Mouse (Mus musculus) liver, adult 2 months (tissue): Measurements from ENCODE around the gene P4hb. TPM values are rescaled to one million over a fixed set of nuclear protein-coding genes. Genes with fewer than 3 reads are reported as not detected.

Source experiments
- DNase-seq: peaks from one replicate; pipeline ENCODE4 v3.0.0-alpha.2; 2011; ENCODE audit warnings: low read depth, low spot score; ENCODE audit errors: extremely low read depth
- H3K27ac ChIP-seq: fragments of 200-500 bp; replicated peaks from 2 replicates; pipeline ENCODE4 v1.5.1; 2012; ENCODE audit warnings: low read depth, mild to moderate bottlenecking, control low read depth, inconsistent platforms, low read length; ENCODE audit not compliant: insufficient read depth
- H3K27me3 ChIP-seq: fragments of 200-500 bp; 2 replicates; pipeline ENCODE4 v1.6.1; 2012; ENCODE audit warnings: mild to moderate bottlenecking, moderate library complexity, low read length, inconsistent platforms; ENCODE audit not compliant: control insufficient read depth, insufficient read depth
- H3K36me3 ChIP-seq: fragments of 200-500 bp; 2 replicates; pipeline ENCODE4 v1.6.1; 2012; ENCODE audit warnings: low read length, inconsistent platforms; ENCODE audit not compliant: control insufficient read depth, insufficient read depth
- H3K4me1 ChIP-seq: fragments of 200-500 bp; 2 replicates; pipeline ENCODE4 v1.6.1; 2011; ENCODE audit warnings: low read length; ENCODE audit not compliant: control insufficient read depth, insufficient read depth
- H3K4me3 ChIP-seq: fragments of 200-500 bp; 2 replicates; pipeline ENCODE4 v1.5.1; 2011; ENCODE audit warnings: low read depth, mild to moderate bottlenecking, control low read depth, low read length, moderate library complexity; ENCODE audit not compliant: insufficient read depth
- H3K79me2 ChIP-seq: fragments of 200-500 bp; 2 replicates; pipeline ENCODE4 v1.6.1; 2012; ENCODE audit warnings: inconsistent platforms, mild to moderate bottlenecking, low read length, moderate library complexity; ENCODE audit not compliant: control insufficient read depth, insufficient read depth
- H3K9ac ChIP-seq: fragments of 200-500 bp; 2 replicates; pipeline ENCODE4 v1.6.1; 2012; ENCODE audit warnings: low read depth, mild to moderate bottlenecking, control low read depth, inconsistent platforms, low read length
- CTCF ChIP-seq: fragments of 200-500 bp; IDR thresholded peaks from 2 replicates; pipeline ENCODE4 v1.5.1; 2011; ENCODE audit warnings: low read depth, low read length, control low read depth
- POLR2A ChIP-seq: fragments of 200-500 bp; IDR thresholded peaks from 2 replicates; pipeline ENCODE4 v1.6.1; 2011; ENCODE audit warnings: low read length, control low read depth; ENCODE audit not compliant: insufficient read depth; ENCODE audit errors: extremely low read depth
- WGBS: fragments of 180-500 bp; shearing (Covaris S2); methylation state at CpG from one replicate; pipeline ENCODE4 v1.1.7; 2018; 5-methylcytosine and 5-hydroxymethylcytosine counted together
- polyA plus RNA-seq: library from polyadenylated mRNA; depleted of rRNA; stranded (reverse); fragments of >200 nt; gene quantifications from 2 replicates; pipeline ENCODE4 v1.2.3, GENCODE M21; 2012
- total RNA-seq: library from RNA; depleted of rRNA; stranded (reverse); fragments of >200 nt; gene quantifications from 2 replicates; pipeline ENCODE4 v1.2.3, GENCODE M21; 2014

Gene P4hb
- total and polyA plus RNA-seq, 2 experiments, result 683 to 951 TPM

DNA sequence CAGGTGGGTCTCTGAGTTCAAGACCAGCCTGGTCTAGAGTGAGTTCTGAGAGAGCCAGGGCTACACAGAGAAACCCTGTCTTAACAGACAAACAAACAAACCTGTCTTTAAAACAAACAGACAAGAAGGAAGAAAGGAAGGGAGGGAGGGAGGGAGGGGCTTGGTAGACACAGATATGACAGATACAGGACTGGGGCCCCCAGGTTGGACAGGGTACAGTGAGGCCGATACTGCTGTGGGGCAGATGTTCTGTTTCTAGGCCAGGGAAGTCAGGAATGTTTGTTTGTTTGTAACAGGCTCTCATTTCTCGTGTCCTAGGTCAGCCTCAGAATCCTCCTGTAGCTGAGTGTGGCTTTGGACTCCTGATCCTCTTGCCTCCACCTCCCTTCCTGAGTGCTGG is 30.5 kb upstream of the P4hb start:
- 83% methylated on average over 2 of the region's 2 CpGs for WGBS
- H3K9ac ChIP-seq, result no peak overlapping the region
- DNase-seq, result no peak
- TF ChIP-seq CTCF (no peak), POLR2A (no peak)
- H3K27me3 ChIP-seq, result no peaks in the 10 kb centered on the region
- H3K36me3 ChIP-seq, result peaks cover 3% of the 10 kb centered on the region; the same call in 1 of the 2 replicates
- no peaks in the 10 kb centered on the region for H3K79me2 ChIP-seq
- no peak overlapping the region for H3K27ac ChIP-seq
- H3K4me1 ChIP-seq, result peaks cover 5% of the 10 kb centered on the region; the same call in 1 of the 2 replicates
- no peak overlapping the region for H3K4me3 ChIP-seq

DNA sequence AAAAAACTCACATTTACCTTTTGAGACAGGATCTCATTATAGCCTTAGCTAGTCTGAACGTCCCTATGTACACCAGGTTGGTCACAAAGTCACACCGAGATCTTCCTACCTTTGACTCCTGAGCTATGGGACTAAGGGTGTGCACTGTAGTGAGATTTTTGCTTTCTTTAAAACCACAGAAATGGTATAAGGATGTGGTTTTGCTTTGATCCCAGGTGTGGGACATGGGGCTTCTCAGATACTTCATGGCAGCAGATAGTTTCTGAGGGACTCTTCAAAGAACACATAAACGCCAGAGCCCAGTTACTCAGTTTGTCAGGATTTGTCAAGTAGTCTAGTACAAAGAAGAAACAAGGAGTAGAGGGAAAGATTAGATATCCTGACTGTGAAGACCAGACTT is 27.7 kb upstream of the P4hb start:
- H3K4me1 ChIP-seq, result peaks cover 11% of the 10 kb centered on the region
- peaks cover 13% of the 10 kb centered on the region; the same call in 1 of the 2 replicates for H3K79me2 ChIP-seq
- peaks cover 9% of the 10 kb centered on the region for H3K36me3 ChIP-seq
- DNase-seq, result no peak
- TF ChIP-seq POLR2A (no peak), CTCF (no peak)
- no peak overlapping the region for H3K9ac ChIP-seq
- H3K27ac ChIP-seq, result no peak overlapping the region
- no peak overlapping the region for H3K4me3 ChIP-seq
- no peaks in the 10 kb centered on the region for H3K27me3 ChIP-seq
- 94% methylated on average over 3 of the region's 3 CpGs for WGBS

DNA sequence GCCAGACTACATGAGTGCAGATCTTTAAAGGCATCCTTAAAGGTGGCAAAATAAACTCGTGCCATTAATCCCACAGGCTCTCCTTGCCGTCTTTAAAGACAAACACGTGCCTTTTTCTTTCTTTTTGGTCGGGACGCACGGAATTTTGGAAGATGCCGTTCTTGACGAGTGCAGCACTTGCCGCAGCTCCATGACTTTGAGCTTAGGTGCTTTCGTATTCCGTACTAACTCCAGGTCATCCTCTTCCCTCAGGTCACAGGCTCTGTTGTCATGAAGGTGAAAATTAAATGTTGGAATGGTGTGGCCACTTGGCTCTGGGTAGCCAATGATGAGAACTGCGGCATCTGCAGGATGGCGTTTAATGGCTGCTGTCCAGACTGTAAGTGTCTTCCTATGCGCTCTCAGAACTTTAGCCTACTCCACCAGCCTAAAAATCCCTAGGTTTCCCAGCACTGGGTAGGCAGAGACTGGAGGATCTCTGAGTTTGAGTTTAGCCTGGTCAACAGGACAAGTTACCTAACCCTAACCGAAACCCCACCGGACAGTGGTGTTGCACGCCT is 26.0 kb upstream of the P4hb start:
- H3K4me3 ChIP-seq, result peak overlapping the region; percentile 46; the same call in 1 of the 2 replicates
- DNase-seq, result no peak
- H3K9ac ChIP-seq, result no peak overlapping the region
- WGBS, result 54% methylated on average over 17 of the region's 17 CpGs
- H3K79me2 ChIP-seq, result peaks cover 13% of the 10 kb centered on the region; the same call in 1 of the 2 replicates
- H3K4me1 ChIP-seq, result peaks cover 11% of the 10 kb centered on the region
- no peaks in the 10 kb centered on the region for H3K27me3 ChIP-seq
- H3K27ac ChIP-seq, result no peak overlapping the region
- TF ChIP-seq POLR2A (no peak), CTCF (no peak)
- peaks cover 15% of the 10 kb centered on the region for H3K36me3 ChIP-seq

DNA sequence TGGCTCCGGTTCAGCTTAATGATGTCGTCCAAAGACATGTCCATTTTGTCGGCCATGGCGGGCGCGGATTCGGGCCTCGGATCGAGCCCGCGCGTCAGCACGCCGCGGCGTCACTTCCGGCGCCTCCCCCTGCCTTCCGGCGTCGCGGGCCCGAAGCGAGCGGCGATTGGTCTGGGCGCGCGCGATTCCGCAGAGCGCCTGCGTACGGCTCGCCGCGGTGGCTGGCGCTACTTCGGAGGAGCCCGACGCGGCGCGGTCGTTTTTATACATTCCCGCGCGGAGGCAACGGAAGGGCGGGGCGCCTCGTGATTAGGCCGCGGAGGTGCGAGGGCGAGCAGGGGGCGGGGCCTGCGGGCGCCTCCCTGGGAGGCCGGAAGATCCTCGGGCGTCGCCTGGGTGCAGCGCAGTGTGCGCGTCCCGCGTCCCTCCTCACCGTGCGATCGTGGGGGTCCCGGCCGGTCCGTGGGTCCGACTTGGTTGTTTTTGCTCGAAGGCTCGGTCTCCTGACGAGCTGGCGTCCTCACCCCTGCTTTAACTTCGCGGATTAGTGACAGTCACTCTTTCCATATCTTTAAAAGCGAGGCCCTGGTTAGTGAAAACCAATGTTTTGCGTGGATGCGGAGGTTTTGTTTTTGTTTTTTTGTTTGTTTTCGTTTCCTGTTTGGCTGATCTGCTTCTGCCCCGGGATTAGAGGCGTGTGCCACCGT is 25.4 kb upstream of the P4hb start, which contains the start of the genes Alyref and Anapc11:
TSS of gene Alyref (minus strand) at position 83 of the 707 bp plus-strand sequence.
TSS of gene Anapc11 (plus strand) at position 139 of the 707 bp plus-strand sequence.
- peak within 1 kb of the TSS; percentile 80 for H3K4me3 ChIP-seq
- peak within 1 kb of the TSS; percentile 10 for H3K27ac ChIP-seq
- H3K9ac ChIP-seq, result peak within 1 kb of the TSS; percentile 89
- H3K4me1 ChIP-seq, result peaks cover 11% of the 10 kb centered on the region
- H3K79me2 ChIP-seq, result peaks cover 13% of the 10 kb centered on the region; the same call in 1 of the 2 replicates
- peak; percentile 68 for DNase-seq
- WGBS, result 1% methylated on average over 88 of the region's 88 CpGs
- H3K36me3 ChIP-seq, result peaks cover 17% of the 10 kb centered on the region
- H3K27me3 ChIP-seq, result no peaks in the 10 kb centered on the region
- TF ChIP-seq POLR2A (0 out of 2 replicates have a peak, but pooled peaks have one; percentile 31), CTCF (no peak)

DNA sequence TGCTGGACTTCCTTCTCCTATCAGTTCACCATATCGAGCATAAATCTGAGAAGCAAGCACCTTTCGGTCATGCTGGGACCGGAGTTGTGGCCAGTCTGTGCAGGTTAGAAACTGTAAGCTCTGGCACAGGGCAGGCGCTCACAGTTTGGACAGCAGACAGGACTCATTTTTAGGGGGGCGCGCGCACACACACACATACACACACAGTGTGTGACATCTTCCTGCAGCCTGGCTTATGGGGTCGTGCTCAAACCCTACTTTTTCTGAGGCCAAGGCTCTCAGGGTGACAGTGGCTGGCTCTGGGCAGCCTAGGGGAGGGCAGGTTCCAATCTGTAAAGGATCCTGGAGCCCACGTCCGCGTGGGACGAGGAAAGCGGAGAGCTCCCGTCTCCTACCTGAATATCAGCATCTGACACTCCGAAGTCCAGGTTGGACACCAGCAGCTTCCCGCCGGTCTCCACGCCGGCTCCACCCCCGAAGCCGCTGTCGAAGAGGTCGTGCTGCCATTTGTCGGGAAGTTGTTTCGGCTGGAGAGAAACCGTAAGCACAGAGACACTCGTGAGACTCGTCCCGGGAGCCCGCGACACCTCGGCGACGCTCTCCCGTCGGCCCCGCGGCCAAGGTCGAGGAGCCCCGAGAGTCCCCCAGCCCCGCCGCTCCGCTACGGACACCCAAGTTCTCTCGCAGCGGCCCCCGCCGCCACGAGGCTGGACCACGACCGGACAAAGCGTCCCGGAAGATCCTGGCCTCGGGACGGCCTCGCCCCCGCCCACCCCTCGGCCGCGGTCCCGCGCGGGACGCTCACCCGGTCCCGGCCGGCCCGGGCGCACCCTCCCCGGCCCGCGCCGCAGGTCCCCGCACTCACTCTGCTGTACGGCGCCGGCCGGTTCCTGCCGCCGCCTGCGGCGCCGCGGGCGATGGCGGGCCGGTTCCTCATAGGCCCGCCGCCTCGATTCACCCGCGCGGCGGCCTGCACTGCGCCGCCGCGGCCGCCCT is 24.5 kb upstream of the P4hb start:
- Histone ChIP-seq H3K27me3 (no peaks in the 10 kb centered on the region), H3K36me3 (peaks cover 24% of the 10 kb centered on the region), H3K4me1 (peaks cover 11% of the 10 kb centered on the region), H3K79me2 (peaks cover 13% of the 10 kb centered on the region; the same call in 1 of the 2 replicates), H3K9ac (peak overlapping the region; percentile 89), H3K27ac (no peak overlapping the region; the same call in 1 of the 2 replicates), H3K4me3 (peak overlapping the region; percentile 80)
- WGBS, result 4% methylated on average over 99 of the region's 99 CpGs
- DNase-seq, result peak; percentile 30
- TF ChIP-seq POLR2A, result no peak
- no peak for TF ChIP-seq CTCF
